Mouse (Mus musculus) right cerebral cortex, postnatal 4 days (tissue): ENCODE data around the gene Ankrd44.
A peak's percentile ranks its signal among the peaks of the same experiment; 100 is the strongest.

Source experiments
- DNase-seq: peaks from one replicate; pipeline ENCODE4 v3.0.0-alpha.2; 2022

Gene Ankrd44

DNA sequence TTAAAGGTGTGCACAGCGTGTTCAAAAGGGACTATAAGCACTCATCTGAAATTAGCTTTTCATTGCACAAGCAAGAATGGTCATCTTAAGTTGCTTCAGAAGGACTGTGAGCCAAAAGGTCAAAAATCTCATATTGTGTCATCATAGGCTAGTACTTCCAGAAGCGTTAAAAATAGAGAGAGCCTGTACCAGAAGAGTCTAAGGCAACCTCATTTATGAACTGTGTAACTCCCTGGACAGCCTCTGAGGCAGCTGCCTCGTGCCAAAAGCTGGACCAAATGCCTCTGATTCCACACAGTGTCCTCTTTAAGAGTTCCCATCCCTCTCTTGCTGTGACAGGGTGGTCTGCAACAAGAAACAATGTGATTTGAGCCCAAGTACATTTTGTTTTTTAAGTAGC, 176.7 kb downstream of the Ankrd44 start:
- no peak for DNase-seq

DNA sequence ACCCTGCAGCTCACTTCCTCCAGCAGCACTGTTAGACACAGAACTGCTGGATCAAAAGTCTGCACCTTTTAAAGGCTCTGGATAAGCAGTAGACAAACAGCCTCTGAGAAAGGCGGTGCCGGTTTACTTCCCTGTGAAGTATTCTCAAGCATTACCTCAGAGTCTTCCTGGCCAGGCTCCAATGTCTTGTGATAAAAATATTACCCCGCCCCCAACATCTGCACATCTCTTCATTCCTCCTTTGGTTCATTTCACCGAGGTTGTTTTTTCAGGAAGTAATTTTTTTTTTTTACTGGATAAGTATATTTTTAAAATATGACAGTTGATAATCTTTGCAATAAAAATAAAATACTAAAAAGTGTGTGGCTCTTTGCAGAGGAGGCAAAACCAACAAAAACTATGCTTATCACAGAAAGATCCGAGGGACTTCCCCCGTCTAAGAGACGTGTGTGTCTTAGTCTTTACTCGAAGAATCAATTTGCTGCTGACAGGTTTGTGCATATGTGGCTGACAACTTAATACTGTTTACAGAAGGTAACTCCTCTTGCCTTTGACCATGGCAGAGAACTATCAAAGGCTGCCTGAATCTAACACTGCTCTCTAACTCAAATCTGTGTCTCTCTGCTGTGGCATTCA, 178.3 kb downstream of the Ankrd44 start:
- DNase-seq, result no peak

DNA sequence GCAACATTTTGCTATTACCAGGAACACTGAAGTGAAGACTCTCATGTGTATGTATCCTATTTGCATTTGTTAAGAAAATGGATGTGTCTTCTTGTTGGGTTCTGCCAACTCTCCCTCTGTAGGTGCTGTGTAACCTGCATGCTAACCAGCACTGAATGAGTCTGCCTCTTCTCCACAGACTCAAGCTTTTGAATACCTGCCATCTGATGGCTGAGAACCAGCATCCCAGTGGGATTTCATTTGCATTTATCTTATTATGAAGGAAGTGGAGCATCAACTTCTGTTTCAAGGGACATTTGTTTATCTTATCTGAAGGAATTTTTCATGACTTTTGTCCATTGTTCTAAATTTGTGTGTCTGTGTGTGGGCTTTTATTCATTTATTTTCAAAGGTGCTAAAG, 180.5 kb downstream of the Ankrd44 start:
- DNase-seq, result no peak

DNA sequence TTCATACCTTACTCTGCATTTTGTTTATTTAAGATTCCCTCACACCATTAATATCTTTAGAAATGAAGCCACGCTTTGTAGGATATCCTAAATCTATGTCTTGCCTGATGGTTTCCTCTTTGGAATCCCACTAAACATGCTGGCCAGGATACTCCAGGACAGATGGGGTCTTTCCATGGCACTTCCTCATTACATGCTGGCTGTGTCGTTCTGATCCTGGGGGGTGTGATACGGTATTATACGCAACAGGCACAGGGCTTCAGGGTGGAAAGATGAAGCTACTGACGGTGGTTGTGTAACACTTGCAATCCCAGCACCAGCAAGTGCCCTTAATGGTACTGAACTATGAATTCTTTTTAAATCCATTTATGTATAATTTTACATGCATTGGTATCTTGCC, 182.0 kb downstream of the Ankrd44 start:
- no peak for DNase-seq

DNA sequence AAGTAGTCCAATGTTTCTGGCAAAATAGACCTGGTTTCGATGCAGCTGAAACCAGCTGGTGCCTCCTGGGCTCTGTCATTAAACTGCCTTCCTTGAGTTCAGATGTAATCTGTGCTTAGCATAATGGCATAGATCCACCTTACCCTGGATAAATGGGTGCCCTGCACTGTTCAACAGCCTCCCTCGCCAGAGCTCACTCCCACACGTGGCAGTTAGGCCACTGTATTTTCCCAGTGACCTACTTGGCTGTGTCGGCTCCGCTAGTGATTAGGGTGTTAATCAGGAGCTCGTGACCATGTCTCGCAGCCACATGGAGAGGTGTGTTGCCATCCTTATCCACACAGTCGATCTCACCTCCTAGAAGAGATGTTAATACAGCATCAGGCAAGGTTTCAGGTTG, 183.1 kb downstream of the Ankrd44 start:
- DNase-seq, result no peak

DNA sequence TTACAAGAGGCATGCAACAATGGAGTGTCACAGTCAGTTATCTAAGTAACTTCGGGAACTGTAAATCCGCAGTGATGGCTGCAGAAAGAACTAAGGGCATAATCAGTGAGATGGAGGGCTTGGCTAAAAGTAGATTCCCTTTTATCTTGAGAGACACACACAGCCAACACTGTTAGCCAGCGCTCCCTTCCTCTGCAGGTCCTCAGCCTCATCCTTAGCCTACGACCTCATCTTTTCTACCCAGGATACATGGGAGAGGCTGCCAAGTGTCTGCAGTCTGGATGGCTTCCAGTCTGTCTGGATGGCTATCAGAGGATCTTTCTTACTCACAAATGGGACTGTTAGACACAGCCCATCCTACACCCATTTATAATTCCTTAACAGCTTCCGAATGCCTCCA, 185.3 kb downstream of the Ankrd44 start:
- no peak for DNase-seq

DNA sequence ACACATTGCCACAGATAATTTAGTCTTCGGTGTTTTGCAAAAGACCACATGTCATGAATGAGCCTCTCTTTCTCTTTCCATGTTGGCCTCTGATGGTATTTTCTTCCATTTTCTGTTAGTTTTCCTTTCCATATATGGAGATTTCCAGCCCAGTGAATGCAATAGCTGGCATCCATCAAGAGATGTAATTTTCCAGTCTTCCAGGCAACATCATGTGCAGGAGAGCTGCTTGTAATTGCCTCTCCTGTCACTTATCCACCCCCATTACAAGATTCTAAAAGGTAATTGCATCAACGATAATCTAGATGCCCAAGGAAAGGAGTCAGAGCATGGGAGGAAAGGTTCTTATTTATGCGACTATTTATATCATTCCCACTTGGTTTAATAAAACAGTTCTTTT, 188.7 kb downstream of the Ankrd44 start:
- no peak for DNase-seq

DNA sequence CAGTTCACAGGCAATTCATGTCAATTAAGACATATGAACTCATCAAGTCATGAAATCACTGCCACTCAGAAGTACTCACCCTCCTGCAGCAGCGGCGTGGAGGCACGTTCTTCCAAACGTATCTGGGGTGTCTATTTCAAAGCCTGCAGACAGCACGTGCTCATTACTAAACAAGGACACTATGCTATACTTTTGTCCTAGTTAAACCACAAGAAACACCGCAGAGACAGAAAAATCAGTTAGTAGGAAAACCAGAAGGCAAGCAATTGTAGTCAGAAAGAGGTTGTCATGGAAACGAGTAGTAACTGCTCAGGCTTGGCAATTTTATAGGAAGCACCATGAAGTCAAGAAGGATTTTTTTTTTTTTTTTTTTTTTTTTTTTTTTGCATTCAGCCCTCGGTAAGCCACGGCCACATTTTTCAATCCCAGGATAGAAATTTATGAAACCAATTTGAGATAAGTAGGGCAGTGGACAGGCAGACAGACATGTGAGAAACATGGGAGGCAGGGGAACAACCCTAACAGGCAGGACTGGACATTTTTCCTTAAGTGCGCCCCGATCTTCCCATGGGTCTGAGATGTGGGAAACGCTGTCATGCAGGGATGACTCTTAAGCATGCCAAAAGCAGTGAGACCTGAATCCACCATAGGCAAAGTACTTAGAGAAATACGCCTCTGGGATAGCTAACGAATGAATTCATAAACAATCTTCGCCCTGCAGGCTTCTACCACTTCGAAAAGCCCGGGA, 191.1 kb downstream of the Ankrd44 start:
- DNase-seq, result no peak

DNA sequence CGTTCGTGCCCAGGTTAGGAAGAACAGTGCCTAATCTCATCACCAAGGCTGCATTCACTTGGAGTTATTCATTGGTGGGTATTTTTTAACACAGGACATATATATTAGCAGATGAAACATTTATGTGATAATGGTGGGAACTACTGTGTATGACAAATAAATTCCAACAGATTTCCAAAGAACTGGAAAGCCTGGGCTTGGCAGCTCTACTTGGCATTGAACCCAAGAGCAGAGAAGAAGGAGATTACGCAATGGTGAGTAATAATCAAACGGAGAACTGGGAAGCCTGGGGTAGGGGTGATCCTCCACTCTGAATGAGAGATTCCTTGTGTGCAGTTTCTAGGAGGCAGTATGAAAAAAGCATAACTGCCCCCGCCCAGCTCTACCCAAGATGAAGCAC, 196.9 kb downstream of the Ankrd44 start:
- DNase-seq, result no peak

DNA sequence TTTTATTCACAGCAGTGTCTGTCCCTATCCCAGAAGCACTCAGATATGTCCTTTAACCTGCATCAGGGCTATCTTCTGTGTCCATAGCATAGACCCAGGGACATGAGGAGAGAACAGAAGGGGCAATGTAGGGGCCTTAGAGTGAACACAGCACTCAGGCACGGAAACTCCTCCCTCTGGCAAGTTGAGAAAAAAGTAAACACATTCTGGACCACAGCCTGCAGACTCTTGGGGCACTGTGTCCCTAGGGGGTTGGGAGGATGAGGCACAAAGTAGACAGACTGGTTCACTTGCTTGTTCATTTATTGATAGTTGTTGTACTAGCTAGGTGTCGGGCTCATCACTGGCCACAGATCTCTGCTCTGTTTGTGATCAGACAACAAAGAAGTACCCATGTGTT, 199.6 kb downstream of the Ankrd44 start:
- DNase-seq, result no peak

DNA sequence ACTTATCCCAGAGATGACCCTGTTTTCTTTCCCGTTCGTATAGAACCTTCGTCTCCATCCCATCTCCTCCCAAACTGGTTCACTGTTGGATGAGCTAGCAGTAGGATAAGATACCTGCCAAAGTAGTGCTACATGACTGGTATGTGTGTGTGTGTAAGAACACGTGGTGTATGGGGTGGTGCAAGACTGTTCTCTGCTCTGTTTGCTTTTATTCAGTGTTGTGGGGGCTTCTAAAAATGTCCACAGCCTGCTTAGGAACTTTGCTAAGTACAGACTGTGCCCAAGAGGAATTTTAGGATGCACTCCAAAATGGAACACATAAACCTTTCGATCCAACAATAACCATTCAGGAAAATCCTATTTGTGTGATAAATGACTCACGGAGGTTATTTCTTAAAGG, 209.3 kb downstream of the Ankrd44 start:
- DNase-seq, result no peak

DNA sequence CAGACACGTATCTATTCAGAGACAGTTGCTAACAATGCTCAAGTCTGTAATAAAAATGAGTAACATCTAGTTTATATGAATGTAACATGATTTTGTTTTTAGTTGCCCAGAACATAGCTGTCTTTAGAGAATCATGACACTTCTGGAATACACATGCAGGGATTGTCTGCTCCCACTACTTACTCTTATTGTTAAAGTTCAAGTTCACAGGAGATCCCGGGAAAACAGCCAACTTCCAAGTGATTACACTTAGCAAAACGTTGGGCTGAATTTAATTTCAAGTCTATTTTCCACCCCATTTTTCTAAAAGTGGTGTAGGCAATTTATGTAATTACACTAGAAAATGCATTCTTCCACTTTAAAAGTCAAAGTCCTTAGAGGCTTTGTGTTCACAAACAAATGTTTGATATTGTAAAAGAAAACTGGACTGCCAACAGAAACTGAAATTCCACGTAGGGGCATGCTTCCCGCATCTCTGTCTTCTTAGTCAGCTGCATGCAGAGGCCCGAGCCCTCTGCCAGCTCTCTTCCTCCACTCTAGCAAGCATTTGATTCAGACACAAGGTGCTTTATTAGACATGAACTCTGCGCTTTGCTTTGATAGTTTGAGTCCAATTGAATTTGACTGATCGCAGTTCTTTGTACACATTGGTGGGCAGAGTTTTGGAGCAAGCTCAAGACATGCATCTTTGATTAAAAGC, 211.0 kb downstream of the Ankrd44 start:
- DNase-seq, result no peak

DNA sequence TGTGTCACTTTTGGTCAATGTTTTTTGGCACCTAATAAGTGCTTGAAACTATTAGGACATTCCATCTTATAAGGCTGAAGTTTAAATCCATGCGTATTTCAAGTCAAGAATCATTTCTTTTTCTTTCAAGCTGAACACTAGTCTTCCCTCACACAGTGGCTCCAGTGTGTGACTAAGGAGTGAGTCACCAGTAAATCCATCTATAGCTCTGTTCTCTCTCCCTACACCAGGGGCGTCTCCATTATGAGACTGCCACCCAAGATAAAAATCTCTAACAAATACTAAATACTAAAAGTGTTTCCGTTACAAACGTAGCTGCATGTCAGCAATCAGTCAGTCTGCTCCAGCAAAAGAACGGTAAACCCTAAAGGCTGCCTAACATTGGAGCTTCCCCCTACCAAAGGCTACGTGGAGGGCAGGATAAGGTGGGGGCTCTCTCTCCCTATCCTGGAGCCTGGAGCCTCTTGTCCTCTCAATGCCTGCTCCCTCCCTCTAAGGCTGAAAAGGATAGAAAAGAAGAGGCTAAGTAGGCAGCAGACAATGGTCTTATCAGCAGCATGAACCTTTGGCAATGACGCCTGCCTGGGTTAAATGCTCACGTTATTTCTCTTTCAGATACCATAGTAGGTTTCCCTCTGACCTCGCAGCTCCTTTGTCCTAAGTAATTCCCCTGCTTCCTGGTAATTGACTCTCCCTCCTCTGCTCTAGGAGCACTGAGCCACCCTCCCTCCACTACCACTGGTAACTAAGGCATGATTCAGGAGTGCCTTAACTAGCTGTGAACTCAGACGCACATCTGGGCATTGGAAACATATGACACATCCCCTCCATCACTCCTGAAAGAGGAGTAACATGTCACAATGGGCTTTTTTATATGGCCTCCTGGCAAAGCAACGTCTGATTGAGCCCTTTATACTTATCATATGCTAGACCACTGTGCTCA, 212.7 kb downstream of the Ankrd44 start:
- DNase-seq, result no peak

DNA sequence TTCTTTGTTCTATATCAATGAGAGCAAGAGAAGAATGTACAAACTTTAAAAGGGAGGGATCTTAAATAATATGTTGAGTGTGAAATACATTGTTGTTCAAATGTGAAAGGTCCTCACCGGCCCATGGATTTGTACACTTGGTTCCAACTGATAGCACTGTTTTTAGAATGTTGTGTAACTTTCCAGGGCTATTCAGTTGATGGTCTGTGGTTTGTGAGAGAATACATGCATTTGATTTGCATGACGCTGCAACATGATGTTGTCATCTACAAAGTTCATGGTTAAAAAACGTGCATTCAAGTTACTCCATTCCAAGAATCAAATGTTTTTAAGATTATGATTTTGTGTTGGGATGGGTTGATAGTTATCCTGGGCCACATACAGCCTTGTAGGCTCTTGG, 214.6 kb downstream of the Ankrd44 start:
- no peak for DNase-seq

DNA sequence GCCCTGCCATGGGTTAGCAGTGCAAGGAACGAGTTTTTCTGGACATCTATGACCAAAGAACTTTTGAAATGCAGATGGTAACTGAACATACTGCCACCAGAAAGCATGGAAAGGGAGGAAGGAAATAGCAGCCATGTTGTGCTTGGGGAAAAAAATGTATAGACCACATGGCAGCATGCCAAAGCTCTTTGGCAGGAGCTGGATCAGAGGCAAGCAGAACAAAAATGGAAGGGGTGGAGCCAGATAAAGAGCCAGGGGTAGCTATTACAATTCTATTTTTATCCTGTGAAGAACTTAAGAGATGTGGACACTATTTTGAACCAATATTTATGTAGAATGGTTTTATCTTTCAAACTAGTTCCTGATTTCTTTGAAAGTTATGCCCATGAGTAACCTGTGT, 215.6 kb downstream of the Ankrd44 start:
- peak; percentile 26 for DNase-seq

DNA sequence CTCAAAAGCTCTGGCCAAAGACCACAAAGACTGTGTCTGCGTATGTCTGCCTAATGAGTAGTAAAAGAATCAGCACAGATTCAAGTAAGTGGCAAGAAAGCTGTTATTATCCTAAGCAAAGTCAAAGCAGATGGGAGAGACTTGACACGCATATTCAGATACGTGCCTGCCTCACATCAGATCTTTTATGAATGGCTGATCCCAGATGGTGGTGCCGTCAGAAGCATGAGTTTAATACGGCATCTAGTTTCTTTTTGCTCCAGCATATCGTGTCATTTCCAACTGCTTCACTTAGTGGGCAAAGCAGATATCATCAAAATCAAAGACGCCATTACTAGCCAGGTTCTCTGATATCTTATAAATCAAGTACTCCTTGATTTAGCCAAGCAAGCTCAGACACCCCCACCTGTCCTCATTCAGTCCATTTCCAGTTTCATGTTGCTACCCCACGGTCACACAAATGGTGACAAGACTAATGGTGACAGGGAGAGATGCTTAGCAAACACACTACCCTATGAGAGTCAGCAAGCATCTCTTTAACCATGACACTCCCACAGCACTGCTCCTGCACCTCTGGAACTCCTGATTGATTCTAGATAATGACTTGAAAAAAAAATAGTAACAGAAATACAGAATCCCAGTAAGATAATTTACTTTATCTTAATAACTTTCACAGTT, 218.2 kb downstream of the Ankrd44 start:
- DNase-seq, result no peak

DNA sequence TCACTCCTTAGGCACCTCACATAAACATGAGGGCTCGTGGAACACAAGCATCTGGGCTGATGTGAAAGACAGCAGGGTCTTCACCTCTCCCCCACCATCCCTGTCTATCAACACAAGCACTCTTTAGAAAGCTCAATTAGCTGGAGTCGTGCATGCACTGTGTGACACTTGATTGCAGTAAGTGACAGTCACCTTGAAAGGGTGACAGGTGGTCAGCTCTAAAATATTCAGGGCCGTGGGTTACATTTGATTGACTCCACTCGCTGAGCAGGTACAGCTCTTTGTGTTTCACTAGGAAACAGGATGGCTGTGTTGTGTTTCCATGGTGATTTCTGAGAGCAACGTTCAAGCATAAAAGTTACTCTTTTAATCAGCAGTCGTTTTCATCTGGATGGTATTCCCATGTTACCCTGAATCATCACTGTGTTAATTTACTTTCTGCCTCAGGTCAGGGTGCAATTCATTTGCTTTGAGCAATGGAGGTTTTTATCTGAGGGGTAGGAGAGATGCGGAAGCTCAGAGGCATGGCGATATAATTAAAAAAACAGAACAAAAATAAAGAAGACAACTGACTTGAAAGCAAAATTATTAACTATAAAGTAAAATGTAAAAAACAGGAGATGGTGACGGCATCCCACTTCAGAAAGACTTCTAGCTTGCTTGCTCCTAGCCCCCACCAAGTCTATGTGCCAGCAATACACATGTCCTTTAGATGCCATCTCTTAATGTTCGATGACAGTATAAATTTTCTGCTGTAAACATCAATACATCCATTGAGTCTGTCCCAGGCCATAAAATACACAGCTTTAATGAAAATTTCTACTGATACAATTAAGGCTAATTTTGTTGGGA, 218.9 kb downstream of the Ankrd44 start:
- no peak for DNase-seq

DNA sequence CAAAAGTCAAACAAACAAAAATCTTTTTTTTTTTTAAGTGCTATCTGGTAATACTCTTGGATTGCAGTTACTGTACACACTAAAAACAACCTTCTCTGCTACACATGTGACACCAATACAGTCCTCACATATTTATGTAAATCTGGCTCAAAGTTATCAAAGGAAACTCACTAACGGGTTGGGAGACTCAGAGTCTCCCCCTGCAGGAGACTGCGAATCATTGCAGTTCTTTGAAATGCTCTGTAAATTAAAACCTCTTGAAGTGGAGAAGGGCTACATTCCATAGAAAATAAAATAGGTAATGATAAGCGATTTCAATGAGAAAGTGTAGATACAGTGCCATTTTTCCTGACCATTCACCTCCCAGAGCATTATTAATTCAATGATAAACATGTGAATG, 219.6 kb downstream of the Ankrd44 start:
- no peak for DNase-seq

DNA sequence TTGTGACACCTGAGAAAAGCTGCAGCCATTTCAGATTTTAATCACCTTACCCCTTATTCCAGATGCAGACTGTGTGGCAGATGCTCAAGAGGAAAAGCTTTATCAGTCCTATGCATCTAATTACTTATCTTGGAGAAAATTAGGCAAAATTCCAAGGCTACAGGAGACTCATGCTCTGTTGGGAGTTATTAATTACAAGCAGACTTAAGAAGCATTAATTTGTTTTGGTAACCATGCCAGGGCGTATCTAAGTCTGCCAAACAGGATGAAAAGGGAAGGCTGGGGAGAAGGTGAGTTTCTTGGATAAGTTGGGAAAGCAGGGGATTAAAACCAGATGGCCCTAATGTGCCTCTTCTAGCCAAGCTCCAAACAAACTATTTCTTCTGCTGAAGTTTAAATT, 222.7 kb downstream of the Ankrd44 start:
- no peak for DNase-seq

DNA sequence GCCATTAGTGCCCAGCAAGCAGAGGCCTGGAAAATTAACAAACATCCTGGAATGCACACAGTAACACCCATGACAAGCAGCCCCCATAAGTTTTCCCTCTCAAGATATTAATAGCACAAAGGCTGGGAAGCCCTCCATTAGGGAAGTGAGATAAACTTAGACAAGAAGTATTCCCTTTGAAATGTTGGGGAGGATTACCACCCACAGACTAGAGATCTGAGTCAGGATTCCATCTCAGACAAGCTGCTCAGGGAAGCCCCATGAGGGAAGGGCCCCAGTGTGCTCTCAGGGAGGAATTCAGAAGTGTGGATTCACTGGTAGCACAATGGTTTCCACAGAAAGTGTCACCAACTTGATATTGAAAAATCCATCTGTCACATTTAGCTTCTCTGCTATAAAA, 223.3 kb downstream of the Ankrd44 start:
- DNase-seq, result no peak

DNA sequence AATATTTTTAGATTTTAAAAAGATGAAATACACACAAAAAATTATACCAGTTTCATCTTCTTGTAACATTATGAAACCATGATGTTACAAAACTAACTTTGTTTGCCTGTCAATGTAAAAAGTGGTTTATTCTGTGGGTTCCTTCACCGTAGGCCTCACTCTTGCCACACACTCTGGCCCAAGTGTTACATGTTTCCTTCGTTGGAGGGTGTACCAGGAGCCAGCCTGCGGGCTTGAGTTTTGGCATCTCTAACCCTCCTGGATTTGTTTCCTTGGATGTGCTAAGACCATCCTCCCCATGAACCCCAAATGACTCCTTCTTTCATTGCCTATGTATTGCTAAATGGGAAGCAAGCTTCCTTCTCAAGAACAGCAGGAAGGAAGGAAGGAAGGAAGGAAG, 230.8 kb downstream of the Ankrd44 start:
- no peak for DNase-seq

DNA sequence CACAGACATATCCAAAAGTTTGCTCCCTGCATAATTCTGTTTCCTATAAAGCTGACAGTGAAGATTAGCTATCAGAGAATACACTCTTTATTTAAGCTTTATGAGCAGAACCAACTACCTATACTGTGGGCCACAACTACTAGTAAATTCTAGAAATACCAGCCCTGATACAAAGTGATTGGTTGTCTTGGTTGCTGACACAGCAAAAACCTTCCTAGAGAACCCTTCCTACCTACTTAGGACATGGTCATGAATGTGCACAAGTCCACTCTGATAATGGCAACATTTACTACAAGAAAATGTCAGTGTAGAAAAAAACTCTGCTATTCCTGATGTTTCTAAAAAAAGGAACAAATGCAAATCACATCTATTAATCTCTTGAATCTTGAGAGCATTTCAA, 234.4 kb downstream of the Ankrd44 start:
- DNase-seq, result no peak
